ENCODE assay signal across 29 mouse cellular contexts in genomic region chr13:46098131-46098530, GRCm38 (mm10).
DNase-seq lines count a peak whose midpoint lies in the region; ATAC-seq lines count a peak whose summit lies in the region.
"Had no signal": no experiment of that assay in that cellular context is flagged by ENCODE, and none has a peak within 500 bp of the region (broad histone marks: within the 10 kb centered on the region; RNA-seq: fewer than 3 reads in every experiment).

No protein-coding gene starts in this region.

- DNase-seq in frontal cortex, postnatal 10 days (ENCODE audit: low spot score in 2 of 2), result no peak
- peak; percentile 28 for DNase-seq in midbrain, embryonic 11.5 days (ENCODE audit: low spot score, missing footprints)
- peak; percentile 36 to 45 for DNase-seq in right cerebral cortex, adult 2 months (ENCODE audit: low spot score in 2 of 2)
- DNase-seq in telencephalon, adult 2 months (ENCODE audit: low read depth, low spot score), result peak; percentile 54
- DNase-seq in spleen, adult 12 weeks (ENCODE audit: low spot score), result no peak
- DNase-seq: adrenal gland, postnatal 25 days; cerebellum, adult 18-20 months; cerebellum, postnatal 10 days; forebrain, postnatal 0 days; heart, adult 2 months; heart, postnatal 4 days; kidney, adult 9 months; kidney, postnatal 10 days; spleen, adult 18-20 months; thymus, adult 2 months had no signal

- no peak overlapping the region for H3K27ac ChIP-seq in midbrain, embryonic 11.5 days (ENCODE audit: low read depth, low read length)
- H3K27ac ChIP-seq in midbrain, embryonic 13.5 days, result no peak overlapping the region
- H3K27ac ChIP-seq: embryonic facial prominence, embryonic 13.5 days; forebrain, embryonic 12.5 days; heart, adult 2 months; hindbrain, embryonic 13.5 days; limb, embryonic 12.5 days; liver, embryonic 15.5 days; lung, embryonic 15.5 days; midbrain, embryonic 12.5 days; neural tube, embryonic 13.5 days; stomach, postnatal 0 days had no signal

- H3K27me3 ChIP-seq in midbrain, embryonic 11.5 days (ENCODE audit: control insufficient read depth, insufficient read depth, low read length), result no peaks in the 10 kb centered on the region
- H3K27me3 ChIP-seq in midbrain, embryonic 13.5 days, result no peaks in the 10 kb centered on the region
- H3K27me3 ChIP-seq: embryonic facial prominence, embryonic 13.5 days; heart, embryonic 12.5 days; hindbrain, embryonic 13.5 days; limb, embryonic 12.5 days; liver, embryonic 15.5 days; lung, embryonic 15.5 days; midbrain, embryonic 12.5 days; neural tube, embryonic 13.5 days had no signal

- H3K9me3 ChIP-seq in midbrain, embryonic 11.5 days (ENCODE audit: control insufficient read depth, low read length), result no peaks in the 10 kb centered on the region
- H3K9me3 ChIP-seq in midbrain, embryonic 13.5 days, result no peaks in the 10 kb centered on the region
- H3K9me3 ChIP-seq: embryonic facial prominence, embryonic 13.5 days; forebrain, embryonic 12.5 days; heart, embryonic 12.5 days; hindbrain, embryonic 13.5 days; limb, embryonic 12.5 days; liver, embryonic 15.5 days; lung, embryonic 15.5 days; midbrain, embryonic 12.5 days; neural tube, embryonic 13.5 days had no signal

- peak; percentile 77 for ATAC-seq in frontal cortex, adult (ENCODE audit: low TSS enrichment)
- ATAC-seq in midbrain, embryonic 11.5 days (ENCODE audit: low FRiP score), result no peak
- ATAC-seq in midbrain, embryonic 13.5 days, result no peak
- no peak for ATAC-seq in erythroblast, adult 5-6 weeks (replicated peaks; ENCODE audit: low FRiP score, poor library complexity, severe bottlenecking)
- ATAC-seq: forebrain, postnatal 0 days; intestine, embryonic 16.5 days had no signal

- WGBS in midbrain, embryonic 11.5 days, result 82% methylated on average over 7 of the region's 7 CpGs
- 77% methylated on average over 7 of the region's 7 CpGs for WGBS in midbrain, embryonic 13.5 days

- H3K9ac ChIP-seq in midbrain, embryonic 11.5 days (ENCODE audit: low read length), result no peak overlapping the region
- H3K9ac ChIP-seq in midbrain, embryonic 13.5 days (replicated peaks), result no peak overlapping the region
- H3K9ac ChIP-seq: embryonic facial prominence, embryonic 13.5 days; forebrain, embryonic 12.5 days; forebrain, postnatal 0 days; heart, embryonic 12.5 days; hindbrain, embryonic 13.5 days; limb, embryonic 12.5 days; liver, embryonic 15.5 days; lung, embryonic 15.5 days; midbrain, embryonic 12.5 days; neural tube, embryonic 13.5 days had no signal

- no peak overlapping the region for H3K4me3 ChIP-seq in midbrain, embryonic 11.5 days (ENCODE audit: low read depth, low read length)
- H3K4me3 ChIP-seq in midbrain, embryonic 13.5 days (replicated peaks), result no peak overlapping the region
- H3K4me3 ChIP-seq: embryonic facial prominence, embryonic 13.5 days; forebrain, embryonic 12.5 days; heart, adult 2 months; heart, embryonic 12.5 days; hindbrain, embryonic 13.5 days; limb, embryonic 12.5 days; liver, embryonic 15.5 days; lung, embryonic 15.5 days; midbrain, embryonic 12.5 days; neural tube, embryonic 13.5 days had no signal

- no peak overlapping the region for H3K4me2 ChIP-seq in midbrain, embryonic 11.5 days
- H3K4me2 ChIP-seq in midbrain, embryonic 13.5 days (replicated peaks), result no peak overlapping the region
- H3K4me2 ChIP-seq: embryonic facial prominence, embryonic 13.5 days; forebrain, embryonic 12.5 days; heart, embryonic 12.5 days; hindbrain, embryonic 13.5 days; limb, embryonic 12.5 days; liver, embryonic 15.5 days; lung, embryonic 15.5 days; midbrain, embryonic 12.5 days; neural tube, embryonic 13.5 days had no signal

- H3K36me3 ChIP-seq in midbrain, embryonic 11.5 days (ENCODE audit: control insufficient read depth, insufficient read depth, low read length), result no peaks in the 10 kb centered on the region
- H3K36me3 ChIP-seq in midbrain, embryonic 13.5 days, result no peaks in the 10 kb centered on the region
- H3K36me3 ChIP-seq: embryonic facial prominence, embryonic 13.5 days; forebrain, embryonic 12.5 days; heart, embryonic 12.5 days; hindbrain, embryonic 13.5 days; limb, embryonic 12.5 days; liver, embryonic 15.5 days; lung, embryonic 15.5 days; midbrain, embryonic 12.5 days; neural tube, embryonic 13.5 days had no signal

- H3K4me1 ChIP-seq in midbrain, embryonic 11.5 days (ENCODE audit: control insufficient read depth, insufficient read depth, low read length), result no peaks in the 10 kb centered on the region
- H3K4me1 ChIP-seq in midbrain, embryonic 13.5 days (replicated peaks), result no peaks in the 10 kb centered on the region
- H3K4me1 ChIP-seq: embryonic facial prominence, embryonic 13.5 days; heart, embryonic 12.5 days; limb, embryonic 12.5 days; liver, embryonic 15.5 days; lung, embryonic 15.5 days; neural tube, embryonic 13.5 days had no signal

Comparison
In these comparisons a context has a peak if more than half of its experiments do, and no peak if none do; other contexts are left out.
1. DNase-seq: peak in midbrain, embryonic 11.5 days (single experiment), right cerebral cortex, adult 2 months (2 of 2) and telencephalon, adult 2 months (single experiment); none in frontal cortex, postnatal 10 days (0 of 2) and spleen, adult 12 weeks (single experiment).